Mouse (Mus musculus) limb, embryonic 10.5 days (tissue): ENCODE measurements around the gene Fzd10. TPM values are rescaled to one million over a fixed set of nuclear protein-coding genes. Genes with fewer than 3 reads are reported as not detected.

ENCODE experiments used
- DNase-seq: peaks from one replicate; pipeline ENCODE4 v3.0.0-alpha.2; 2017; ENCODE audit warnings: low spot score
- H3K27ac ChIP-seq: fragments of 300-500 bp; sonication (generic); 2 replicates; pipeline ENCODE4 v1.5.1; 2016; ENCODE audit warnings: mild to moderate bottlenecking
- H3K27me3 ChIP-seq: fragments of 300-500 bp; sonication (generic); 2 replicates; pipeline ENCODE4 v1.6.1; 2016; ENCODE audit warnings: low read depth, mild to moderate bottlenecking; ENCODE audit not compliant: poor library complexity, severe bottlenecking
- H3K36me3 ChIP-seq: fragments of 300-500 bp; sonication (generic); 2 replicates; pipeline ENCODE4 v1.6.1; 2016; ENCODE audit warnings: mild to moderate bottlenecking, moderate library complexity
- H3K4me1 ChIP-seq: fragments of 300-500 bp; sonication (generic); 2 replicates; pipeline ENCODE4 v1.6.1; 2016
- H3K4me3 ChIP-seq: fragments of 300-500 bp; sonication (generic); 2 replicates; pipeline ENCODE4 v1.5.1; 2016; ENCODE audit warnings: mild to moderate bottlenecking, moderate library complexity
- H3K9me3 ChIP-seq: fragments of 300-500 bp; sonication (generic); replicated peaks from 2 replicates; pipeline ENCODE4 v1.6.1; 2016; ENCODE audit warnings: mild to moderate bottlenecking
- WGBS: fragments of 180-500 bp; shearing (Covaris S2); methylation state at CpG from one replicate; pipeline ENCODE4 v1.1.7; 2016; 5-methylcytosine and 5-hydroxymethylcytosine counted together
- polyA plus RNA-seq: library from polyadenylated mRNA; unstranded; fragments of >200 nt; fragmentation: Nextera tagmentation; extraction: Ambion mirVana; gene quantifications from 2 replicates; pipeline ENCODE4 v1.2.1, GENCODE M21; 2016

The Fzd10 gene
- polyA plus RNA-seq, 1 experiment from 2014 or later = 8.1 TPM

- Histone ChIP-seq H3K27ac (peak overlapping the region; percentile 65), H3K36me3 (no peaks in the 10 kb centered on the region), H3K4me3 (peak overlapping the region; percentile 15; the same call in 1 of the 2 replicates), H3K4me1 (peaks cover 39% of the 10 kb centered on the region), H3K9me3 (no peaks in the 10 kb centered on the region), H3K27me3 (no peaks in the 10 kb centered on the region)
- no peak for DNase-seq
- WGBS = 14% methylated on average over 8 of the region's 8 CpGs
Measured at GRCm38 (mm10) chr5:128581516-128581921, 19.1 kb upstream of the Fzd10 start.

DNA sequence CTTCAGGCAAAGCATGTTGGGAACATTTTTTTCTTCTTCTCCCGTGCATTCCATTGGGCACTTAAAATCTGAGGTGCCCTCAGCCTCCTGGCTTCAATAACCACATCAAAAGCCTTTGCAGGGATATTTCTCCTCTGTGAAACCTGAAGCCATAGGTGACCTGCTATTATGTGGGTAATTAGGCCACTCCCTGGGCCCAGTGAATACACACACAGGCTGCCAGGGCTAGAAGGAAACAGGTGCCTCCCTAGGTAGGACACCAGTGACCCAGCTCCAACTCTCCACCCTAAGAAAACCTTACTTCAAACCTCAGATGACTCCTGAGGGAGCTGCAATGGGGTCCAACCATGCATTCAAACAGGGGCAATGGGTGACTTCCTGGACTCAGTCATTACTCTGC lies 11.4 kb upstream of the Fzd10 start:
- 61% methylated on average over 1 of the region's 1 CpGs for WGBS
- H3K27me3 ChIP-seq = no peaks in the 10 kb centered on the region
- DNase-seq = no peak

GRCm38 (mm10) chr5:128593446-128593845 lies 7.2 kb upstream of the Fzd10 start:
- Histone ChIP-seq H3K27ac (no peak overlapping the region), H3K4me1 (peaks cover 40% of the 10 kb centered on the region), H3K36me3 (0 out of 2 replicates have a peak, but pooled peaks cover 4% of the 10 kb centered on the region), H3K4me3 (no peak overlapping the region), H3K27me3 (no peaks in the 10 kb centered on the region), H3K9me3 (no peaks in the 10 kb centered on the region)
- 89% methylated on average over 13 of the region's 13 CpGs for WGBS
- DNase-seq = no peak

More for the DNA sequence above, 11.4 kb upstream of the Fzd10 start:
- H3K4me1 ChIP-seq = peaks cover 7% of the 10 kb centered on the region; the same call in 1 of the 2 replicates
- H3K4me3 ChIP-seq = no peak overlapping the region
- no peak overlapping the region for H3K27ac ChIP-seq
- no peaks in the 10 kb centered on the region for H3K9me3 ChIP-seq
- 0 out of 2 replicates have a peak, but pooled peaks cover 4% of the 10 kb centered on the region for H3K36me3 ChIP-seq

- peak overlapping the region; percentile 75 for H3K27ac ChIP-seq
- peak; percentile 64 for DNase-seq
- H3K27me3 ChIP-seq = no peaks in the 10 kb centered on the region
- WGBS = under 1% methylated on average over 20 of the region's 20 CpGs
- peak overlapping the region; percentile 48 for H3K4me3 ChIP-seq
- peaks cover 58% of the 10 kb centered on the region for H3K4me1 ChIP-seq
- no peaks in the 10 kb centered on the region for H3K9me3 ChIP-seq
- 0 out of 2 replicates have a peak, but pooled peaks cover 4% of the 10 kb centered on the region for H3K36me3 ChIP-seq
Measured at GRCm38 (mm10) chr5:128596813-128597212, 3.8 kb upstream of the Fzd10 start.

GRCm38 (mm10) chr5:128597381-128597780 lies 3.3 kb upstream of the Fzd10 start:
- 0 out of 2 replicates have a peak, but pooled peaks cover 4% of the 10 kb centered on the region for H3K36me3 ChIP-seq
- H3K4me3 ChIP-seq = peak overlapping the region; percentile 48
- H3K27me3 ChIP-seq = no peaks in the 10 kb centered on the region
- 8% methylated on average over 4 of the region's 4 CpGs for WGBS
- H3K9me3 ChIP-seq = no peaks in the 10 kb centered on the region
- no peak for DNase-seq
- peak overlapping the region; percentile 75 for H3K27ac ChIP-seq
- H3K4me1 ChIP-seq = peaks cover 64% of the 10 kb centered on the region

- H3K27me3 ChIP-seq = no peaks in the 10 kb centered on the region
- WGBS = 0% methylated on average over 10 of the region's 10 CpGs
- H3K9me3 ChIP-seq = no peaks in the 10 kb centered on the region
- H3K27ac ChIP-seq = peak overlapping the region; percentile 98
- DNase-seq = no peak
- H3K36me3 ChIP-seq = 0 out of 2 replicates have a peak, but pooled peaks cover 4% of the 10 kb centered on the region
- H3K4me1 ChIP-seq = peaks cover 73% of the 10 kb centered on the region
- H3K4me3 ChIP-seq = peak overlapping the region; percentile 93
Measured at GRCm38 (mm10) chr5:128598191-128598720, 2.4 kb upstream of the Fzd10 start.

GRCm38 (mm10) chr5:128598760-128599364 lies 1.8 kb upstream of the Fzd10 start:
- peak overlapping the region; percentile 93 for H3K4me3 ChIP-seq
- WGBS = under 1% methylated on average over 20 of the region's 20 CpGs
- 0 out of 2 replicates have a peak, but pooled peaks cover 4% of the 10 kb centered on the region for H3K36me3 ChIP-seq
- peak overlapping the region; percentile 98 for H3K27ac ChIP-seq
- peak; percentile 44 for DNase-seq
- no peaks in the 10 kb centered on the region for H3K27me3 ChIP-seq
- H3K4me1 ChIP-seq = peaks cover 79% of the 10 kb centered on the region
- H3K9me3 ChIP-seq = no peaks in the 10 kb centered on the region

DNA sequence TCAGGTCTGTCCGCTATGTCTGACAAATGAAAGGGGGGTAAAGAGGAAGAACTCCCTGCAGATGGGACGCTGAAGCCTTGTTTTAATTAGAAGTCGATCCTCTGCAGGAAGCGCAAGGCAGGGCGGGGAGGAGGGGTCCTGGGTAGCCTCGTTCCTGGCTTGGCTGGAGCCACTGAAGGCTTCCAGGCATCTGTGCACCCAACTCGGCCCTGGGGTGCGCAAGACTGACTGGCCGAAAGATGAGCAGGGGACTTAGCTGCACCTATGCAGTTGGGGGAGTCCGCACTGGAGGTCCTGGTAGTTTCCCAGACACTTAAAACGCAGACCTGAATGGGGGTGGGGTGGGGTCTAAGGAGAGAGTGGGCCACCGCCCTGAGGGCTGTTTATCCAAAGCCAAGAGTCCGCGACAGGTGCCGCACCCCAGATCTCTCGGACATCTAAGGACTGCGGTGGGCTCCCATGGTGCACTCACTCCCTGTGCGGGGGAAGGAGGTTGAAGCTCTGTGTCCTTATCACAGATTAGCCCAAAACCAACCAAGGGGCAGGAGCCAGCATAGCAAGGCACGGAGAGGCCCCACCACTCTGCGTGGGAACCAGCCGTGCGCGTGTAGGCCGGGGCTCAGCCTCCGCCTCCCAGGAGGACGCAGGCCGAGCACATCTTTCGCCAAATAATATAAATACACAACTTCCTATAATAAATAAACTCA lies 1.1 kb upstream of the Fzd10 start:
- peak; percentile 75 for DNase-seq
- peaks cover 85% of the 10 kb centered on the region for H3K4me1 ChIP-seq

DNA sequence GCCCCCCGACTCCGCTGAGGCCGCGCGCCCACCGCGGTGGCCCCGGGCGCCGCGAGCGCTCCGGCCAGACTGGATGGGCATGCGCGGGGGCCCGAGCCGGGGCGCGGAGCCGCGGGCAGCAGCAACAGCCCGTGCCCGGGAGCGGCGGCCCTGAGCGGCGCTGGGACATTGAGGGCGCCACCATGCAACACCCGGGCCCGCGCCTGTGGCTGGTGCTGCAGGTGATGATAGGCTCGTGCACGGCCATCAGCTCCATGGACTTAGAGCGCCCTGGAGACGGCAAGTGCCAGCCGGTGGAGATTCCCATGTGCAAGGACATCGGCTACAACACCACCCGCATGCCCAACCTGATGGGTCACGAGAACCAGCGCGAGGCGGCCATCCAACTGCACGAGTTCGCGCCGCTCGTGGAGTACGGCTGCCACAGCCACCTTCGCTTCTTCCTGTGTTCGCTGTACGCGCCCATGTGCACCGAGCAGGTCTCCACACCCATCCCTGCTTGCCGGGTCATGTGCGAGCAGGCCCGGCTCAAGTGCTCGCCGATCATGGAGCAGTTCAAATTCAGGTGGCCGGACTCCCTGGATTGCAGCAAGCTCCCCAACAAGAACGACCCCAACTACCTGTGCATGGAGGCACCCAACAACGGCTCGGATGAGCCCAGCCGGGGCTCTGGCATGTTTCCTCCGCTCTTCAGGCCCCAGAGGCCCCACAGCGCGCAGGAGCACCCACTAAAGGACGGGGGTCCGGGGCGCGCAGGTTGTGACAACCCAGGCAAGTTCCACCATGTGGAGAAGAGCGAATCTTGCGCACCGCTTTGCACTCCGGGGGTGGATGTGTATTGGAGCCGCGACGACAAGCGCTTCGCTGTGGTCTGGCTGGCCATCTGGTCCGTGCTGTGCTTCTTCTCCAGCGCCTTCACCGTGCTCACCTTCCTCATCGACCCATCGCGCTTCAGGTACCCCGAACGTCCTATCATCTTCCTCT lies 684 bp downstream of the Fzd10 start:
- H3K4me3 ChIP-seq = peak overlapping the region; percentile 93
- peaks cover 92% of the 10 kb centered on the region for H3K4me1 ChIP-seq
- H3K9me3 ChIP-seq = no peaks in the 10 kb centered on the region
- H3K36me3 ChIP-seq = peaks cover 5% of the 10 kb centered on the region; the same call in 1 of the 2 replicates
- H3K27me3 ChIP-seq = no peaks in the 10 kb centered on the region
- WGBS = under 1% methylated on average over 87 of the region's 87 CpGs
- peak; percentile 55 for DNase-seq
- H3K27ac ChIP-seq = peak overlapping the region; percentile 98

More for the DNA sequence above, 1.1 kb upstream of the Fzd10 start:
- H3K27ac ChIP-seq = peak overlapping the region; percentile 98
- WGBS = under 1% methylated on average over 28 of the region's 28 CpGs
- peak overlapping the region; percentile 93 for H3K4me3 ChIP-seq
- peaks cover 5% of the 10 kb centered on the region; the same call in 1 of the 2 replicates for H3K36me3 ChIP-seq
- H3K9me3 ChIP-seq = no peaks in the 10 kb centered on the region
- H3K27me3 ChIP-seq = no peaks in the 10 kb centered on the region

GRCm38 (mm10) chr5:128603693-128604092 lies 3.0 kb downstream of the Fzd10 start:
- DNase-seq = peak; percentile 49
- Histone ChIP-seq H3K4me1 (peaks cover 79% of the 10 kb centered on the region), H3K27me3 (peaks cover 3% of the 10 kb centered on the region; the same call in 1 of the 2 replicates), H3K36me3 (peaks cover 5% of the 10 kb centered on the region; the same call in 1 of the 2 replicates), H3K27ac (peak overlapping the region; percentile 98), H3K9me3 (no peaks in the 10 kb centered on the region), H3K4me3 (peak overlapping the region; percentile 93)
- 15% methylated on average over 1 of the region's 1 CpGs for WGBS

DNA sequence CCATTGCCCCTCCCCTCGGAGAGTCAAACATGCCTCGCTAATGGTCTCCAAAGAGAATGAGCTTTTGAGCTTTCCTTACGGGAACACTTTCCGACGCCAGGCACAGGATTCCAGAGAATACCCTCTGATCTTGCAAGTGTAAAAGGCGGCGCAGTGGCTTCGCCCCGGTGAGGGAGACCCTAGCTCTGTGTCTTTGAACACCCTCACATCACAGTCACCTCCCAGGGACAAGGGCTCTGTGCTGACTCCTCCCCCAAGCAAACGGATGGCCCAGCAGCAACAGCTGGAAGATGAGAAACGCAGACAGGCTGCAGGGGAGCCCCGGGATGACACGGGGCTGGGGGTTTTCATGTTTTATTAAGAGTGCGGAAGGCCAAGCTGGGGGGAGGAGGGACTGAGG lies 6.0 kb downstream of the Fzd10 start:
- peak; percentile 43 for DNase-seq
- Histone ChIP-seq H3K4me1 (peaks cover 67% of the 10 kb centered on the region), H3K27ac (peak overlapping the region; percentile 58), H3K4me3 (peak overlapping the region; percentile 24), H3K27me3 (peaks cover 10% of the 10 kb centered on the region), H3K9me3 (no peaks in the 10 kb centered on the region), H3K36me3 (peaks cover 5% of the 10 kb centered on the region; the same call in 1 of the 2 replicates)
- WGBS = 2% methylated on average over 14 of the region's 14 CpGs

DNA sequence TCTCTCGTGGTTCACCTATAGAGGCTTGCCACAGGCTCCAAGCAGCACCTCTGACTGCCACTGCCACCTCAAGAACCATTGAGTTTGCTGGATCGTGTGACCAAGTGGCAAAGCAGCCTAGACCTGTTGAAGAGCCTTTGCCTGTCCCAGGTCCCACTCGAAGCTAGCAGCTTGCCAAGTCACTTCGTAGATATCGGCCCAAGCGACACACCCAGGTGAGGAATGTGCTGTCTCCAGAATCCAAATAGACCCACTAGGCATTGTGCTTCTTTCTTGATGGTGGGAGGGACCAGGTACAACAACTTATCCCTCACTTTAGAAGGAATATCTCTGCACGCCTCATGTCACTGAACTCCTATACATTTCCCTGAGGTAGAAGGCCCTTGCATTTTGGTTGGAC lies 8.4 kb downstream of the Fzd10 start:
- H3K36me3 ChIP-seq = peaks cover 5% of the 10 kb centered on the region; the same call in 1 of the 2 replicates
- DNase-seq = no peak
- no peak overlapping the region for H3K4me3 ChIP-seq
- peaks cover 45% of the 10 kb centered on the region for H3K4me1 ChIP-seq
- H3K27me3 ChIP-seq = peaks cover 10% of the 10 kb centered on the region
- 0 out of 2 replicates have a peak overlapping the region, but pooled peaks have one; percentile 5 for H3K27ac ChIP-seq
- no peaks in the 10 kb centered on the region for H3K9me3 ChIP-seq
- 91% methylated on average over 7 of the region's 7 CpGs for WGBS
